Mouse (Mus musculus) bone marrow macrophage, adult 2 months (primary cell): ENCODE measurements at regions not wholly inside any gene's neighbourhood (a gene's known extent, or its start where the extent isn't known, plus 50 kb on each side); places are given as distances from the start of the nearest gene placed in this dataset.

Experiments
- CTCF ChIP-seq: IDR thresholded peaks from 2 replicates; pipeline ENCODE4 v1.5.1; 2012; ENCODE audit warnings: low read depth, mild to moderate bottlenecking, low read length, moderate library complexity
- POLR2A ChIP-seq: IDR thresholded peaks from 2 replicates; pipeline ENCODE4 v1.6.1; 2012; ENCODE audit warnings: mild to moderate bottlenecking, low read depth, low read length, borderline replicate concordance

GRCm38 (mm10) chr5:132648751-132649150 is 105.6 kb upstream of the Auts2 start:
- no peak for TF ChIP-seq POLR2A
- TF ChIP-seq CTCF: no peak
